Mouse (Mus musculus) liver, embryonic 14.5 days (tissue): ENCODE data around the gene Akap13. TPM values are rescaled to one million over a fixed set of nuclear protein-coding genes. Genes with fewer than 3 reads are reported as not detected.

Experiments used
- ATAC-seq: fragments of 200-750 bp; cut with Nextera tagmentation; 2 replicates; pipeline ENCODE4 v1.8.0; 2017; ENCODE audit warnings: moderate number of reproducible peaks, mild to moderate bottlenecking, moderate library complexity; ENCODE audit not compliant: insufficient read depth
- DNase-seq, 3 experiments: peaks; one replicate each; pipeline ENCODE4 v3.0.0-alpha.2; 2012 to 2013; ENCODE audit warnings: low read depth in 3 of 3, low spot score in 3 of 3
- H3K27ac ChIP-seq: fragments of 300-500 bp; sonication (generic); 2 replicates; pipeline ENCODE4 v1.5.1; 2014; ENCODE audit warnings: moderate library complexity, mild to moderate bottlenecking, control low read depth, inconsistent platforms
- H3K27me3 ChIP-seq: fragments of 300-500 bp; sonication (generic); 2 replicates; pipeline ENCODE4 v1.6.1; 2014; ENCODE audit warnings: mild to moderate bottlenecking, low read length, moderate library complexity; ENCODE audit not compliant: control insufficient read depth, insufficient read depth
- H3K36me3 ChIP-seq: fragments of 300-500 bp; sonication (generic); replicated peaks from 2 replicates; pipeline ENCODE4 v1.6.1; 2014; ENCODE audit warnings: low read depth; ENCODE audit not compliant: control insufficient read depth, insufficient read depth
- H3K4me1 ChIP-seq, 2 experiments: fragments of 200-500 bp in 1 of 2; fragments of 300-500 bp in 1 of 2; sonication (generic) in 1 of 2; replicated peaks; 2 replicates each; pipeline ENCODE4 v1.6.1; 2012 to 2014; ENCODE audit warnings: antibody characterized with exemption in 1 of 2, inconsistent platforms in 1 of 2, low read length in 1 of 2; ENCODE audit not compliant: control insufficient read depth in 2 of 2, insufficient read depth in 2 of 2
- H3K4me2 ChIP-seq: fragments of 300-500 bp; sonication (generic); 2 replicates; pipeline ENCODE4 v1.6.1; 2014; ENCODE audit warnings: low read depth, mild to moderate bottlenecking, control low read depth, moderate library complexity
- H3K4me3 ChIP-seq, 2 experiments: fragments of 200-500 bp in 1 of 2; fragments of 300-500 bp in 1 of 2; sonication (generic) in 1 of 2; 2 replicates each; pipeline ENCODE4 v1.5.1; 2012 to 2014; ENCODE audit warnings: low read depth in 2 of 2, low read length in 2 of 2, mild to moderate bottlenecking in 2 of 2, control low read depth in 1 of 2, inconsistent platforms in 1 of 2, moderate library complexity in 1 of 2; ENCODE audit not compliant: insufficient read depth in 1 of 2
- H3K9ac ChIP-seq: fragments of 300-500 bp; sonication (generic); replicated peaks from 2 replicates; pipeline ENCODE4 v1.6.1; 2014; ENCODE audit warnings: mild to moderate bottlenecking, control low read depth, moderate library complexity
- H3K9me3 ChIP-seq: fragments of 300-500 bp; sonication (generic); 2 replicates; pipeline ENCODE4 v1.6.1; 2016; ENCODE audit warnings: low read length, mixed read lengths; ENCODE audit not compliant: control insufficient read depth
- CTCF ChIP-seq: IDR thresholded peaks from 2 replicates; pipeline ENCODE4 v1.5.1; 2016; ENCODE audit warnings: antibody characterized with exemption, low read depth, control low read depth
- EP300 ChIP-seq: IDR thresholded peaks from 2 replicates; pipeline ENCODE4 v1.6.1; 2016; ENCODE audit warnings: antibody characterized with exemption, low read depth
- WGBS: fragments of 180-500 bp; shearing (Covaris S2); extraction: QIAGEN DNeasy Blood & Tissue Kit; methylation state at CpG from one replicate; pipeline ENCODE4 v1.1.7; 2014; ENCODE audit not compliant: insufficient replicate concordance; 5-methylcytosine and 5-hydroxymethylcytosine counted together
- polyA plus RNA-seq, 2 experiments: library from polyadenylated mRNA; depleted of rRNA in 1 of 2; stranded (reverse) in 1 of 2; unstranded in 1 of 2; fragments of >200 nt; fragmentation: Nextera tagmentation in 1 of 2; extraction: Ambion mirVana in 1 of 2; gene quantifications; 2 replicates each; pipeline versions ENCODE4 v1.2.1 to v1.2.3; 2012 to 2014

Gene Akap13
- polyA plus RNA-seq, 2 experiments, result 9.0 to 28.1 TPM

DNA sequence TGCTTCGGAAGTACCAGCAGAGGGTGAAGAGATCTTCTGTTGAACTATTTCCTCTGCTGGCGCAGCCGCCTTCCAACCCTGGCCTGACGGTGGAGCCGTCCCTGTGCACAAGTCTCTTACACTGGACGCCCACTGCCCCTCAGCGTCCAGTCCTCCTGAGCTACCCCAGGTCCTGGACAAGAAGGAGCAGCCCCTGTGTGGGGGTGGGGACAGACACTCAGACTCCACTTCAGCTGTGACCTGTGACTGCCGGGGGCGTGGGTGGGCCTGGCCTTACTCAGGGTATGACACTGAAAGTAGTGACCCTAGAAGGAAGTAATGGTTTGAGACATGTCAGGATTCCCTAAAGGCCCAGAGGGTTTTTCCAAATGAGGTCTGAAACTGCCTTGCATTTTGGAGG, 295.2 kb downstream of the Akap13 start:
- peak overlapping the region; percentile 9 for H3K4me2 ChIP-seq
- peak overlapping the region; percentile 71 for H3K27ac ChIP-seq
- no peak for DNase-seq
- no peak overlapping the region for H3K4me3 ChIP-seq
- H3K9ac ChIP-seq, result peak overlapping the region; percentile 31
- TF ChIP-seq CTCF, result peak; percentile 8; the same call in 1 of the 2 replicates
- TF ChIP-seq EP300, result no peak
- no peaks in the 10 kb centered on the region for H3K9me3 ChIP-seq
- H3K4me1 ChIP-seq, result peaks cover 16 to 33% of the 10 kb centered on the region in 2 experiments
- H3K27me3 ChIP-seq, result no peaks in the 10 kb centered on the region
- peaks cover 66% of the 10 kb centered on the region for H3K36me3 ChIP-seq
- ATAC-seq, result no peak
- WGBS, result 82% methylated on average over 9 of the region's 9 CpGs

DNA sequence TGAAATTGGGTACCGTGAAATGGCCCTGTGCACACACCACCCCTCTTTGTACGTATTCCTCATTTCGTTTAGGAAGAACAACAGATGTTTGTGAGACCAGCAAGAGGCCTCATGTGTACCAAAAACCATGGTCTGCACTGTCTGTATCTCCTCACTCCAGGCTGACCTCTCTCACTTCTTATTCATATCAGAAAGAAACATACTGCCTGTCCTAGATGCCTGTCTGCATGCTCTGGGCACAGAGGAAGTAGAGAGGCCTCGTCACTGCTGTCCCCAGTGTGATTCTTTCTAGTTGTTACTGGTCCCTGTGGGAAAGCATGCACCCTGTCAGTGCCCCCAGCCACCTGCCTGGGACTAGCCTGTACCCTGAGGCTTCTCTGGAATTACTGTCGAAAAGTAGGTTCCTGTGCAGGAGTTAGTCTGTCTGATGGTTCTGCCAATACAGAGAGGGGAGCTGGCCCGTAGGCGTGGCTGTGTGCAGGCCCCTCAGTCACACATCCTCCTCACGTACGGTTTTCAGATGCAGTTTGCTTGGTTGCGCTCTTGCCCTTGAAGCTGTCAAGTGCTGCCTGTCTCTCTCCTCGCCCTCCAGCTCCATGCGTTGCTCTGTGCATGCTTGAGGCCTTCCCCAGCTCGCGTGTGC, 295.9 kb downstream of the Akap13 start:
- ATAC-seq (peak; percentile 96), DNase-seq (peak; percentile 53 to 65 (median 64))
- H3K27ac ChIP-seq, result peak overlapping the region; percentile 71
- TF ChIP-seq CTCF, result no peak
- peak; percentile 88 for TF ChIP-seq EP300
- no peaks in the 10 kb centered on the region for H3K27me3 ChIP-seq
- peak overlapping the region; percentile 9 for H3K4me2 ChIP-seq
- peak overlapping the region; percentile 31; the same call in 1 of the 2 replicates for H3K9ac ChIP-seq
- H3K9me3 ChIP-seq, result no peaks in the 10 kb centered on the region
- H3K36me3 ChIP-seq, result peaks cover 66% of the 10 kb centered on the region
- H3K4me3 ChIP-seq, result no peak overlapping the region
- peaks cover 16 to 33% of the 10 kb centered on the region in 2 experiments for H3K4me1 ChIP-seq
- WGBS, result 41% methylated on average over 14 of the region's 14 CpGs

DNA sequence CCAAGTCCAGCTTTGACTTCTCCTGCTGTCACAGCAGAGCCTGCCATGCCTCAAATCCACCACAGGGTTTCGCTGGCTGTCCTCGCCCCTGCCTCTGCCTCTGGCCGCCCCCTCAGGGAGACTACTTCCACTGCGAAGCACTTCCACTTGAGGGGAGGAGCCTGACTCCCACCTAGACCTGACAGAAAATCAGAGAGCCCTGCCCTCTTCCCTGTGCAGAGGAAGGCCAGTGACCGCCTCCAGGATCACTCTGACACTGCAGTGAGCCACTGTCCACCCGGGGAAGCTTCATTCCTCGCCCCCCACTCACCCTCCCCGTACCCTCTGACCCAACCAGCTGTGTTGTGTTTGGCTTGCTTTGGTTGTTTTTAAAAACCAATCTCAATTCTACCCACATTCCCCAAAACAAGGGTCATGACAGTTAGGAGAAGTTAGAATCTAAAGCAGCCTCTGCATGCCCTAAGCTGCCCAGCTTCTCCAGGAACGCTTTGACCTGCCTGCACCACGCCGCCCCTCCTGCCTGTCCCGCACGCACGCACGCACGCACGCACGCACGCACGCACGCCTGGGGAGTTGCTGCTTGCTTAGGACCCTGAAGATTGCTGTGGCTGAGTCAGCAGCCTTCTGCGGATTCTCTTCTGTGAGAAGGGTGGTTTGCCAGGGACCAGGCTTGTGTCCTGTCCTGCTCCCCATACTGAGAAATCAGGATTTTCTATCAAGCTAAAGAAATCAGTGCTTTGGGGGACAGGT, 297.3 kb downstream of the Akap13 start:
- DNase-seq, result no peak
- Histone ChIP-seq H3K4me2 (no peak overlapping the region), H3K27me3 (no peaks in the 10 kb centered on the region), H3K27ac (no peak overlapping the region), H3K4me1 (peaks cover 16 to 33% of the 10 kb centered on the region in 2 experiments), H3K9ac (no peak overlapping the region), H3K4me3 (no peak overlapping the region), H3K36me3 (peaks cover 56% of the 10 kb centered on the region), H3K9me3 (no peaks in the 10 kb centered on the region)
- WGBS, result 85% methylated on average over 22 of the region's 22 CpGs
- TF ChIP-seq CTCF (peak; percentile 39; the same call in 1 of the 2 replicates), EP300 (no peak)
- no peak for ATAC-seq

DNA sequence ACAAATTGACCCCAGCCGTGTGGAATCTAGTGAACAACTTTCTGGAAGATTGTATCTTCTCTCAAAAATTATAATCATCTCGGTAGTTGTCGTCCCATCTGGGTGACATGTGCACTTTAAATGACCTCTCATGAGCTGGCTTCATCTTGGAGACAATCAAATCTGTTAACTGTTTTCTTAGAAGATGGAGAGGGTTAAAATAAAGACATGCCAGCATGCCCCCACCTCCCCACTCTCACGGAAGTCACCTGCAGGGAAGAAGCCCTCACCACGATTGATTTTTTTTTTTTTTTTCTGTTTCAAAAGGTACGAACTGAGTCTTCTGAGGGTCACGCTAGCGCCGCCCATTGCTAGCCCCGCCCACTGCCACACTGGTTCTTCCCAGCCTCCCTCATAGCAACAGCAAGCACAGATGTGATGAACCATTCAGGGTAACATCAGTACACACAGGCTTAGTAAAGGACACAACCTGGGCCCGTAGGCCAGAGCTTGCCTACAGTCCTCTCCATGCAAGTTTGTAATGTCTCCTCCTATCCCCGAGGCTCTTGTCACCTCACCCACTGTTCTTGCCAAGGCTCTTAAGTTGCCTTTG, 298.0 kb downstream of the Akap13 start:
- peaks cover 16 to 30% of the 10 kb centered on the region in 2 experiments for H3K4me1 ChIP-seq
- ATAC-seq (no peak), DNase-seq (no peak)
- H3K4me2 ChIP-seq, result no peak overlapping the region
- no peak overlapping the region for H3K9ac ChIP-seq
- TF ChIP-seq EP300, result no peak
- no peak overlapping the region for H3K4me3 ChIP-seq
- no peaks in the 10 kb centered on the region for H3K9me3 ChIP-seq
- no peaks in the 10 kb centered on the region for H3K27me3 ChIP-seq
- H3K36me3 ChIP-seq, result peaks cover 50% of the 10 kb centered on the region
- no peak overlapping the region for H3K27ac ChIP-seq
- WGBS, result 72% methylated on average over 12 of the region's 12 CpGs
